Mouse (Mus musculus) erythroblast, adult 5-6 weeks (primary cell): Measurements from ENCODE around the gene Tnni3k. TPM values are rescaled to one million over a fixed set of nuclear protein-coding genes. Genes with fewer than 3 reads are reported as not detected.

ENCODE experiments used
- ATAC-seq: replicated peaks from 2 replicates; pipeline ENCODE4 v1.8.0; 2016; ENCODE audit warnings: moderate number of reproducible peaks, mild to moderate bottlenecking, moderate TSS enrichment, inconsistent platforms; ENCODE audit not compliant: poor library complexity, low FRiP score, severe bottlenecking
- total RNA-seq, 2 experiments: library from RNA; stranded (forward) in 1 of 2; stranded (reverse) in 1 of 2; fragments of 150-400 nt in 1 of 2; fragments of 200-764, 138-1000 nt in 1 of 2; gene quantifications; 2 replicates each; pipeline versions ENCODE4 v1.2.3 to v1.2.4; 2015 to 2017; ENCODE audit warnings: low replicate concordance in 2 of 2

Tnni3k gene
- total RNA-seq, 2 experiments from 2014 or later = not detected

- ATAC-seq = no peak
These were observed 93.9 kb downstream of the Tnni3k start for GRCm38 (mm10) chr3:154961284-154961683.

GRCm38 (mm10) chr3:154953088-154953487 is 102.1 kb downstream of the Tnni3k start:
- ATAC-seq = no peak

- ATAC-seq = no peak
These were observed 105.7 kb downstream of the Tnni3k start for GRCm38 (mm10) chr3:154949551-154949950.

- no peak for ATAC-seq
These were observed 109.5 kb downstream of the Tnni3k start for GRCm38 (mm10) chr3:154945688-154946161.

GRCm38 (mm10) chr3:154927757-154928156 is 127.5 kb downstream of the Tnni3k start:
- ATAC-seq = no peak

GRCm38 (mm10) chr3:154924936-154925335 is 130.3 kb downstream of the Tnni3k start:
- no peak for ATAC-seq

- ATAC-seq = no peak
These were observed 139.6 kb downstream of the Tnni3k start for GRCm38 (mm10) chr3:154915566-154915965.

GRCm38 (mm10) chr3:154913641-154914040 is 141.6 kb downstream of the Tnni3k start:
- ATAC-seq = no peak

- no peak for ATAC-seq
These were observed 158.5 kb downstream of the Tnni3k start for GRCm38 (mm10) chr3:154896737-154897136.

GRCm38 (mm10) chr3:154893225-154893624 is 162.0 kb downstream of the Tnni3k start:
- no peak for ATAC-seq

- ATAC-seq = no peak
These were observed 169.8 kb downstream of the Tnni3k start for GRCm38 (mm10) chr3:154885452-154885851.

GRCm38 (mm10) chr3:154885048-154885447 is 170.2 kb downstream of the Tnni3k start:
- ATAC-seq = no peak

GRCm38 (mm10) chr3:154881428-154881986 is 173.7 kb downstream of the Tnni3k start:
- no peak for ATAC-seq

GRCm38 (mm10) chr3:154880536-154880939 is 174.7 kb downstream of the Tnni3k start:
- no peak for ATAC-seq

- ATAC-seq = no peak
These were observed 175.1 kb downstream of the Tnni3k start for GRCm38 (mm10) chr3:154880108-154880507.

- ATAC-seq = no peak
These were observed 175.7 kb downstream of the Tnni3k start for GRCm38 (mm10) chr3:154879515-154879914.

- ATAC-seq = no peak
These were observed 176.1 kb downstream of the Tnni3k start for GRCm38 (mm10) chr3:154879080-154879479.

GRCm38 (mm10) chr3:154868807-154869206 is 186.4 kb downstream of the Tnni3k start:
- no peak for ATAC-seq

GRCm38 (mm10) chr3:154861921-154862320 is 193.3 kb downstream of the Tnni3k start:
- no peak for ATAC-seq

- no peak for ATAC-seq
These were observed 195.5 kb downstream of the Tnni3k start for GRCm38 (mm10) chr3:154859721-154860120.

GRCm38 (mm10) chr3:154853257-154853656 is 201.9 kb downstream of the Tnni3k start:
- ATAC-seq = no peak

GRCm38 (mm10) chr3:154852281-154852680 is 202.9 kb downstream of the Tnni3k start:
- no peak for ATAC-seq
